Mouse (Mus musculus): ENCODE results near the gene Chn2. TPM values are rescaled to one million over a fixed set of nuclear protein-coding genes. Genes with fewer than 3 reads are reported as not detected.

Chn2 gene
- 13.4 TPM for polyA plus RNA-seq (2015; fragmentation: Illumina TruSeq; extraction: RNeasy Lipid Tissue Mini Kit (QIAGEN cat#74804); ENCODE audit: insufficient read depth, low replicate concordance)

DNA sequence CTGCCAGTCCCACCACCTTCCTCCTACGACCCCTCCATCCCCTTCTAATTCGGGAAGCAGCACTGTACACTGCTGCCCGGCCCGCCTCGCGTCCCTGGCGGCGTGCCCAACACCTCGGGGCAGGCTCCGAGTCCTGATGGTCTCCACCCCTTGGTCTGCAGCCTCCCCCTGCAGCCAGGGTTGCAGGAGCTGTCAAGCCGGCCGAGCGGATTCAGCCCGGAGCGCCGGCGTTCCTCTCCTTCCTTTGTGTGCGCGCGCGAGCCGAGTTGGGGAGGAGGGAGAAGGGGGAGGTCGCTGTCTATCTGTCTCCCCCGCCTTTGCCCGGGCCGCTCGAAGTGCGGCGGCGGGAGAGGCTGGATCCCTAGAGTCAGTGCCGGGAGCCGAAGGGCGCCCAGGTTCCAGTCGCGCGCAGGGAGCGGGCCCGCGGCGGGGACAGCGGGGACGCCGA lies at the start of gene Chn2:
Gene Chn2 (plus strand): TSS at position 198 of the 448 bp plus-strand sequence.

GRCm38 (mm10) chr6:54325246-54325885 lies 286.0 kb downstream of the Chn2 start, which contains the start of gene Prr15:
Gene Prr15, plus strand, starts transcription at chr6:54325835.

Other genes with a start within 250 kb of the Chn2 start
- 1.2 TPM for gene Tril, start 218.7 kb upstream of the Chn2 start, polyA plus RNA-seq (2015; fragmentation: Illumina TruSeq; extraction: RNeasy Lipid Tissue Mini Kit (QIAGEN cat#74804); ENCODE audit: insufficient read depth, low replicate concordance)
- gene Cpvl, start 60.9 kb upstream of the Chn2 start, polyA plus RNA-seq (2015; fragmentation: Illumina TruSeq; extraction: RNeasy Lipid Tissue Mini Kit (QIAGEN cat#74804); ENCODE audit: insufficient read depth, low replicate concordance): not detected